Mouse (Mus musculus): ENCODE measurements at regions not wholly inside any gene's neighbourhood (a gene's known extent, or its start where the extent isn't known, plus 50 kb on each side); places are given as distances from the start of the nearest gene placed in this dataset.

- H3K27ac ChIP-seq (ENCODE audit: low read depth, low read length) = no peak overlapping the region
- H3K9me3 ChIP-seq (ENCODE audit: control insufficient read depth, low read length) = no peaks in the 10 kb centered on the region
- WGBS = 38% methylated on average over 3 of the region's 3 CpGs
- no peaks in the 10 kb centered on the region for H3K27me3 ChIP-seq (ENCODE audit: control insufficient read depth, insufficient read depth, low read length)
- DNase-seq (ENCODE audit: low spot score, missing footprints) = peak; percentile 80
- H3K9ac ChIP-seq (ENCODE audit: low read length) = no peak overlapping the region
- H3K4me1 ChIP-seq (ENCODE audit: control insufficient read depth, insufficient read depth, low read length) = no peaks in the 10 kb centered on the region; the same call in 1 of the 2 replicates
- H3K4me2 ChIP-seq = no peak overlapping the region
- ATAC-seq (ENCODE audit: low FRiP score) = no peak
- no peaks in the 10 kb centered on the region for H3K36me3 ChIP-seq (ENCODE audit: control insufficient read depth, insufficient read depth, low read length)
- H3K4me3 ChIP-seq (ENCODE audit: low read depth, low read length) = no peak overlapping the region
Measured at GRCm38 (mm10) chr12:107652126-107652728, 163.8 kb downstream of the 3110018I06Rik start.

- Histone ChIP-seq H3K27ac (ENCODE audit: low read depth, low read length) (no peak overlapping the region), H3K36me3 (ENCODE audit: control insufficient read depth, insufficient read depth, low read length) (no peaks in the 10 kb centered on the region), H3K9me3 (ENCODE audit: control insufficient read depth, low read length) (no peaks in the 10 kb centered on the region), H3K27me3 (ENCODE audit: control insufficient read depth, insufficient read depth, low read length) (no peaks in the 10 kb centered on the region), H3K4me1 (ENCODE audit: control insufficient read depth, insufficient read depth, low read length) (no peaks in the 10 kb centered on the region; the same call in 1 of the 2 replicates), H3K4me2 (no peak overlapping the region), H3K4me3 (ENCODE audit: low read depth, low read length) (no peak overlapping the region), H3K9ac (ENCODE audit: low read length) (no peak overlapping the region)
- 30% methylated on average over 7 of the region's 7 CpGs for WGBS
- ATAC-seq (ENCODE audit: low FRiP score) (0 out of 2 replicates have a peak, but pooled peaks have one; percentile 40), DNase-seq (ENCODE audit: low spot score, missing footprints) (peak; percentile 82)
Measured at GRCm38 (mm10) chr12:107653131-107653530, 164.7 kb downstream of the 3110018I06Rik start.

GRCm38 (mm10) chr12:107656846-107657245, 168.4 kb downstream of the 3110018I06Rik start:
- H3K4me1 ChIP-seq (ENCODE audit: control insufficient read depth, insufficient read depth, low read length) = no peaks in the 10 kb centered on the region; the same call in 1 of the 2 replicates

GRCm38 (mm10) chr12:107658241-107658640, 169.8 kb downstream of the 3110018I06Rik start:
- Histone ChIP-seq H3K4me3 (ENCODE audit: low read depth, low read length) (no peak overlapping the region), H3K4me2 (no peak overlapping the region), H3K9ac (ENCODE audit: low read length) (no peak overlapping the region), H3K36me3 (ENCODE audit: control insufficient read depth, insufficient read depth, low read length) (no peaks in the 10 kb centered on the region), H3K27ac (ENCODE audit: low read depth, low read length) (no peak overlapping the region), H3K4me1 (ENCODE audit: control insufficient read depth, insufficient read depth, low read length) (peaks cover 7% of the 10 kb centered on the region; the same call in 1 of the 2 replicates), H3K27me3 (ENCODE audit: control insufficient read depth, insufficient read depth, low read length) (no peaks in the 10 kb centered on the region), H3K9me3 (ENCODE audit: control insufficient read depth, low read length) (no peaks in the 10 kb centered on the region)
- DNase-seq (ENCODE audit: low spot score, missing footprints) = no peak
- WGBS = 87% methylated on average over 12 of the region's 12 CpGs
- no peak for ATAC-seq (ENCODE audit: low FRiP score)

More at GRCm38 (mm10) chr12:107656846-107657245, 168.4 kb downstream of the 3110018I06Rik start:
- Histone ChIP-seq H3K9ac (ENCODE audit: low read length) (no peak overlapping the region), H3K27ac (ENCODE audit: low read depth, low read length) (no peak overlapping the region), H3K36me3 (ENCODE audit: control insufficient read depth, insufficient read depth, low read length) (no peaks in the 10 kb centered on the region), H3K4me3 (ENCODE audit: low read depth, low read length) (no peak overlapping the region), H3K4me2 (no peak overlapping the region), H3K9me3 (ENCODE audit: control insufficient read depth, low read length) (no peaks in the 10 kb centered on the region), H3K27me3 (ENCODE audit: control insufficient read depth, insufficient read depth, low read length) (no peaks in the 10 kb centered on the region)
- WGBS = 67% methylated on average over 5 of the region's 5 CpGs
- ATAC-seq (ENCODE audit: low FRiP score) = no peak
- no peak for DNase-seq (ENCODE audit: low spot score, missing footprints)

- no peak overlapping the region for H3K27ac ChIP-seq (ENCODE audit: low read depth, low read length)
Measured at GRCm38 (mm10) chr12:107658821-107659220, 170.4 kb downstream of the 3110018I06Rik start.

GRCm38 (mm10) chr12:107662624-107663023, 174.2 kb downstream of the 3110018I06Rik start:
- Histone ChIP-seq H3K27me3 (ENCODE audit: control insufficient read depth, insufficient read depth, low read length) (no peaks in the 10 kb centered on the region), H3K9ac (ENCODE audit: low read length) (no peak overlapping the region), H3K4me2 (no peak overlapping the region), H3K4me3 (ENCODE audit: low read depth, low read length) (no peak overlapping the region), H3K36me3 (ENCODE audit: control insufficient read depth, insufficient read depth, low read length) (no peaks in the 10 kb centered on the region), H3K9me3 (ENCODE audit: control insufficient read depth, low read length) (no peaks in the 10 kb centered on the region), H3K27ac (ENCODE audit: low read depth, low read length) (no peak overlapping the region), H3K4me1 (ENCODE audit: control insufficient read depth, insufficient read depth, low read length) (peaks cover 8% of the 10 kb centered on the region; the same call in 1 of the 2 replicates)
- ATAC-seq (ENCODE audit: low FRiP score) (peak; percentile 67; the same call in 1 of the 2 replicates), DNase-seq (ENCODE audit: low spot score, missing footprints) (peak; percentile 86)
- WGBS = 0% methylated on average over 1 of the region's 1 CpGs

More at GRCm38 (mm10) chr12:107658821-107659220, 170.4 kb downstream of the 3110018I06Rik start:
- no peaks in the 10 kb centered on the region for H3K36me3 ChIP-seq (ENCODE audit: control insufficient read depth, insufficient read depth, low read length)
- no peak for ATAC-seq (ENCODE audit: low FRiP score)
- DNase-seq (ENCODE audit: low spot score, missing footprints) = no peak
- no peaks in the 10 kb centered on the region for H3K9me3 ChIP-seq (ENCODE audit: control insufficient read depth, low read length)
- no peak overlapping the region for H3K4me2 ChIP-seq
- no peaks in the 10 kb centered on the region for H3K27me3 ChIP-seq (ENCODE audit: control insufficient read depth, insufficient read depth, low read length)
- no peak overlapping the region for H3K9ac ChIP-seq (ENCODE audit: low read length)
- no peak overlapping the region for H3K4me3 ChIP-seq (ENCODE audit: low read depth, low read length)
- 62% methylated on average over 9 of the region's 9 CpGs for WGBS
- peaks cover 8% of the 10 kb centered on the region; the same call in 1 of the 2 replicates for H3K4me1 ChIP-seq (ENCODE audit: control insufficient read depth, insufficient read depth, low read length)

- Histone ChIP-seq H3K9ac (ENCODE audit: low read length) (no peak overlapping the region), H3K4me2 (no peak overlapping the region), H3K9me3 (ENCODE audit: control insufficient read depth, low read length) (no peaks in the 10 kb centered on the region), H3K4me3 (ENCODE audit: low read depth, low read length) (no peak overlapping the region), H3K4me1 (ENCODE audit: control insufficient read depth, insufficient read depth, low read length) (0 out of 2 replicates have a peak, but pooled peaks cover 3% of the 10 kb centered on the region), H3K27me3 (ENCODE audit: control insufficient read depth, insufficient read depth, low read length) (no peaks in the 10 kb centered on the region), H3K36me3 (ENCODE audit: control insufficient read depth, insufficient read depth, low read length) (no peaks in the 10 kb centered on the region), H3K27ac (ENCODE audit: low read depth, low read length) (no peak overlapping the region)
- 87% methylated on average over 3 of the region's 3 CpGs for WGBS
- DNase-seq (ENCODE audit: low spot score, missing footprints) = no peak
- no peak for ATAC-seq (ENCODE audit: low FRiP score)
Measured at GRCm38 (mm10) chr12:107667836-107668235, 179.4 kb downstream of the 3110018I06Rik start.

GRCm38 (mm10) chr12:107669046-107669445, 180.6 kb downstream of the 3110018I06Rik start:
- H3K27ac ChIP-seq (ENCODE audit: low read depth, low read length) = no peak overlapping the region

GRCm38 (mm10) chr12:107669450-107669849, 181.0 kb downstream of the 3110018I06Rik start:
- no peak for ATAC-seq (ENCODE audit: low FRiP score)
- no peaks in the 10 kb centered on the region for H3K27me3 ChIP-seq (ENCODE audit: control insufficient read depth, insufficient read depth, low read length)
- no peak overlapping the region for H3K9ac ChIP-seq (ENCODE audit: low read length)
- H3K9me3 ChIP-seq (ENCODE audit: control insufficient read depth, low read length) = no peaks in the 10 kb centered on the region
- no peak overlapping the region for H3K4me2 ChIP-seq
- H3K4me1 ChIP-seq (ENCODE audit: control insufficient read depth, insufficient read depth, low read length) = no peaks in the 10 kb centered on the region
- no peak for DNase-seq (ENCODE audit: low spot score, missing footprints)
- no peak overlapping the region for H3K27ac ChIP-seq (ENCODE audit: low read depth, low read length)
- 73% methylated on average over 6 of the region's 6 CpGs for WGBS
- no peaks in the 10 kb centered on the region for H3K36me3 ChIP-seq (ENCODE audit: control insufficient read depth, insufficient read depth, low read length)
- H3K4me3 ChIP-seq (ENCODE audit: low read depth, low read length) = no peak overlapping the region

More at GRCm38 (mm10) chr12:107669046-107669445, 180.6 kb downstream of the 3110018I06Rik start:
- H3K9me3 ChIP-seq (ENCODE audit: control insufficient read depth, low read length) = no peaks in the 10 kb centered on the region
- ATAC-seq (ENCODE audit: low FRiP score) (no peak), DNase-seq (ENCODE audit: low spot score, missing footprints) (peak; percentile 53)
- H3K4me1 ChIP-seq (ENCODE audit: control insufficient read depth, insufficient read depth, low read length) = no peaks in the 10 kb centered on the region
- H3K9ac ChIP-seq (ENCODE audit: low read length) = no peak overlapping the region
- H3K36me3 ChIP-seq (ENCODE audit: control insufficient read depth, insufficient read depth, low read length) = no peaks in the 10 kb centered on the region
- no peak overlapping the region for H3K4me3 ChIP-seq (ENCODE audit: low read depth, low read length)
- no peaks in the 10 kb centered on the region for H3K27me3 ChIP-seq (ENCODE audit: control insufficient read depth, insufficient read depth, low read length)
- WGBS = 88% methylated on average over 5 of the region's 5 CpGs
- no peak overlapping the region for H3K4me2 ChIP-seq

Measured in midbrain, embryonic 11.5 days (tissue).